Mouse (Mus musculus): ENCODE results near the gene Zdhhc14. TPM values are rescaled to one million over a fixed set of nuclear protein-coding genes. Genes with fewer than 3 reads are reported as not detected.
A peak's percentile ranks its signal among the peaks of the same experiment; 100 is the strongest.
"Not testable (repeated sequence)": the region's sequence is repeated elsewhere in the genome, so short reads cannot be mapped to it uniquely, and the experiment has no call there.

Zdhhc14 gene
- total RNA-seq, 2 experiments from 2014 or later: 6.4 to 8.3 TPM

GRCm38 (mm10) chr17:5607352-5607751 lies 115.0 kb downstream of the Zdhhc14 start:
- no peak for DNase-seq

DNA sequence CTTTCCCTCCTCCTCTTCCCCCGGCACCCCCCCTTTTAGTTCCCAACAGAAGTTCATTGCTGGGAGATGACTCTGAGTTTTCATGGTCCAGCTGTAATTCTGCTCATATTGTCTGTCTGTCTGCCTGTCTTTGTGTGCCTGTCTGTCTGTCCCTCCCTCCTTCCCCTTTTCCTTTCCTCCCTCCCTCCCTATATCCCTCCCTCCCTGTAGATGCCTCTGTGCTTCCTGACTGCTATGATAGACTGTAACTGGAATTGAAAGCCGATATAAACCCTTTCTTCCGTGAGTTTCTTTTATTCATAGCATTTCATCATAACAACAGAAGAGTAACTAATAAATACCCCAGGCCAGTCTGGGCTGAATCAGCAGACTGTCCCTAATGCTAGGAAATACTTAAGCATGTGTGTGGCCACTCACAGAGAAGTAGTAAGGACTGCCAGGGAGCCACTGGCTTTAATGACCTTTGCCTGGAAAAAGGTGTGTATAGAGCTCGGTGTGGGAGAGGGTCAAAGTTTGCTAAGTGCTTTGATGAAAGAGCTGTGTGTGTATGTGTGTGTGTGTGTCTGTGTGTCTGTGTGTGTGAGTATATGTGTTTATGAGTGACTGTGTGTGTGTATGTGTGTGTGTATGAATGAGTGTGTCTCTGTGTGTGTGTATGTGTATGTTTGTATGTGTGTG lies 117.7 kb downstream of the Zdhhc14 start:
- DNase-seq: no peak

- no peak for DNase-seq
Observed at GRCm38 (mm10) chr17:5612236-5612635, 119.9 kb downstream of the Zdhhc14 start.

GRCm38 (mm10) chr17:5614771-5615318 lies 122.5 kb downstream of the Zdhhc14 start:
- DNase-seq: peak; percentile 25

DNA sequence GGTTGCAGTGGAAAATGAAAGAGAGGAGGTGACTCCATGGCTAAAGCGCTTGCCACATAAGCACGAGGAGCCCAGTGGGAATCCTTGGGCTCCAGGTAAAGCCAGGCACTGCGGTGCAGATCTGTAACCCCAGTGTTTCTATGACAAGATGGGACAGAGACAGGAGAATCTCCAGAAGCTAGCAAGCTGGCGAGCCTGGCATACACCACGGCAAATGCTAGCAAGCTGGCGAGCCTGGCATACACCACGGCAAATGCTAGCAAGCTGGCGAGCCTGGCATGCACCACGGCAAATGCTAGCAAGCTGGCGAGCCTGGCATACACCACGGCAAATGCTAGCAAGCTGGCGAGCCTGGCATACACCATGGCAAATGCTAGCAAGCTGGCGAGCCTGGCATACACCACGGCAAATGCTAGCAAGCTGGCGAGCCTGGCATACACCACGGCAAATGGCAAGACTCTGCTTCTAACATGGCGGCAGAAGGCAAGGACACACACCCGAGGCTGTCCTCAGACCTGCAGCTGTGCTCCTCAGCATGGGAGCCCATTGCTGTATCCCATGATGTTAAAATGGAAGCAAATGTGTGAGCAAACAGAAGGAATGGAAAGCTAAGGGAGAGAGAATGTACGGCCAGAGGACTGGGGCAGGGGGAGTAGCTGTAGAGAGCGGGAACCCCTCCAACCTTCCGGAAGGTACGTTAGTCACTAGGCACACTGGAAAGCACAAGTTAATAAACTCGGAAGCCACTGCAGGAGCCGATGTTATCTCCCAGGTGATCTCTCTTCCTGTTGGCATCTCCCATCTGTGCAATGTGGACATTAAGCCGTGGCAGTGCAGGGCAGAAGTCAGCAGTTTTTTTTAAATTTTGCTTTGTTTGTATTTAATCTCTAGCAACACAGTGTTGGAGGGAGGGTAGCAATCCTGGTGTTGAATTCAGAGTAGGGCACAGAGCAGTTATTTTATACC lies 129.6 kb downstream of the Zdhhc14 start:
- DNase-seq: no peak

- no peak for DNase-seq
Observed at GRCm38 (mm10) chr17:5622764-5623163, 130.4 kb downstream of the Zdhhc14 start.

GRCm38 (mm10) chr17:5623181-5623580 lies 130.8 kb downstream of the Zdhhc14 start:
- peak; percentile 41 for DNase-seq

DNA sequence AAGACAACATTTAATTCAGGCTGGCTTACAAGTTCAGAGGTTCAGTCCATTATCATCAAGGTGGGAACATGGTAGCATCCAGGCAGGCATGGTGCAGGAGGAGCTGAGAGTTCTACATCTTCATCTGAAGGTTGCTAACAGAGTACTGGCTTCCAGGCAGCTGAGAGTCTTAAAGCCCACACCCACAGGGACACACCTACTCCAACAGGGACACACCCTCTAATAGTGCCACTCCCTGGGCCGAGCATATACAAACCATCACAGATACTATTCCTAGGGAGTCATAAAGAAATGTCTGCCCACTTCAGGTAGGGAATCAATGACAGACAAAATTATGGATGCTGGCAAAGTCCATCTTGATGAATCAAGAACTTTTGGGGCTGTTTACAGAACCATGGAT lies 132.5 kb downstream of the Zdhhc14 start:
- not testable (repeated sequence) for DNase-seq

- DNase-seq: no peak
Observed at GRCm38 (mm10) chr17:5626402-5626801, 134.0 kb downstream of the Zdhhc14 start.

- DNase-seq: no peak
Observed at GRCm38 (mm10) chr17:5627664-5628063, 135.3 kb downstream of the Zdhhc14 start.

GRCm38 (mm10) chr17:5629651-5630050 lies 137.3 kb downstream of the Zdhhc14 start:
- DNase-seq: no peak

DNA sequence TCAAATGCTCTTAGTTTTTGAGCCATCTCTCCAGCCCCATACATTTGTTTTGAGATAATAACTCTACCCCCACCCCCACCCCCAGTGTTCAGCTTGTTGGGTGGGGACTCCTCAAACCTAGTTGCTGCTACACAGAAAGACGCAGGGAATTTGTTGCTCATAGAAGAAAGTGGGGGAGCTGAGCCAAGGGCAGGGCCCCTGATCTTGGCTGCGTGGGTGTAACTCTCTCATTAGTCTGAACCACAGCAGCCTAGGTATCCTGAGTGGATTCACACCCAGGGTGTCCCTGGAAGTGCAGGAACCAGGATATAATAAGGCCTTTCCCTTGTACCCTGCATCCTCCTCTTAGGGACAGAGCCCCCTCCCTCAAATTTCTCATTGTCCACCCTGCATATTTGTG lies 142.9 kb downstream of the Zdhhc14 start:
- no peak for DNase-seq

DNA sequence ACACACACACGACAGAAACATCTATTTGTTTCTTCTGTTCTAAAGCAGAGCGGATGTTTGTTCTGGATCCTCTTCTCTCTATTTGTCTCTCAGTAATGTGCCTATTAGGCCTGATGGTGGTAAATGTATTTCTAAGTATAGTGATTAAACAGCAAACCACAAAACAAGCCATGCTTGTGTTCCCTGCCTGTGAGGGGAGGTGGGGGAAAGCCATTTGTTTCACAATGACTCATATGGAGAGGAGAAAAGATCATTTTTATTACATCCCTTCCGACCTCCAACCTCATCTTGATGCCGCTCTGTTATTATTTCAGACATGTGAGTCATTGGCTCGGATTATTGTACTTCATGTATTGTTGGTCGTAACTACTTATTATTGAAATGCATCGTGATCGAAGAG lies 149.1 kb downstream of the Zdhhc14 start:
- no peak for DNase-seq

DNA sequence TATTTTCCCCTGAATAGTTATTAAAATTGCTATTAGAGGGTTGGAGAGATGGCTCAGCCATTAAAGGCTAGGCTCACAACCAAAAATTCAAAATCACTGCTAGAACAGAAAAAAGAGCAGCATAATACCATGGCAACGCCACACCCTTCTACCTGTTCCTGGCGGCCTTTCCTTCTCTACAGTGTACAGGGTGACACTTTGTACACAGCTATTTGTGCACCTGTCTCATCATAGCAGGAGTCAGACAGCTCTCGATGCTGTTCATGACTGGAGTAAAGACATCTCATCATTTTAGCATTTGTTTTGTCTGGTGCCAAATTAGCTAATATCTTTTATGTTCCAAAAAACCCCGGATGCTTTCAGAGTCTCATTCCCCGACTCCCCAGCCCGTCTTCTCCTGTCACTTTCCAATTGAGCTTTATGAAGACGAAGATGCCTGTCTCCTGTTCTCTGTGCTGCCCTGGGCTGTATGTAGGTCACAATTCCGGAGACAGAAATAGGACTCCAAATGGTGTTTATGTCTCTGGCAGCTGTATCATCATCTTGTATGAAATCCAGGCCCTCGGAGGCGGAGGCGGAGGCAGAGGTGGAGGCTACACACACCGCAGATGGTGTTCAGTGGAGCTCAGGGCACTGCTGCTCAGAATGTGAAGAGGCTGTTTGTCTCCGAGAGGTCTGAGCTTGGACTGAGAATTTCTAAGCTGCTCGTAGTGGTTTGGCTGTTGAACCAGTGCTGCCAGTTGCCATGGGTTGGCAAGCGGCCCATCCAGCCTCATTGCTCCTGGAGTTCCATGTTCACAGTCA lies 150.8 kb downstream of the Zdhhc14 start:
- peak; percentile 18 for DNase-seq

DNA sequence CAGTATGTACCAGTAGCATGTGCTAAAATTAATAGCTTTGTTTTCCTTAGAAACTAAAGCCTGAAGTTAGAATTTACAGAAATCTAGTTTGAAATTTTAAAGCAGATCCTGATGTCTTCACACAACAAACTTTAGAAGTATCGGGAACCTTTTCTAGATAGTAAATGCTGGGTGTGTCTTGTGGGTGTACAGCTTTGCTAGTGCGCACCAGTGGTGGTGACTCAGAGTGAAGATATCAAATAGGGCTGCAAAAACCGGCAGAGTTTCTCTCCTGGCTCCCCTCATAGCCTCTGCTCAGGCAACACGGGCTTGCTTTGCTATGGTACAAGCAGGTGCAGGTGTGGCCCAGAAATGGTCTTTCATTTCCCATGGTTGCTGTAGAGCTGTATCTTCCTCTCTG lies 157.8 kb downstream of the Zdhhc14 start:
- DNase-seq: no peak

DNA sequence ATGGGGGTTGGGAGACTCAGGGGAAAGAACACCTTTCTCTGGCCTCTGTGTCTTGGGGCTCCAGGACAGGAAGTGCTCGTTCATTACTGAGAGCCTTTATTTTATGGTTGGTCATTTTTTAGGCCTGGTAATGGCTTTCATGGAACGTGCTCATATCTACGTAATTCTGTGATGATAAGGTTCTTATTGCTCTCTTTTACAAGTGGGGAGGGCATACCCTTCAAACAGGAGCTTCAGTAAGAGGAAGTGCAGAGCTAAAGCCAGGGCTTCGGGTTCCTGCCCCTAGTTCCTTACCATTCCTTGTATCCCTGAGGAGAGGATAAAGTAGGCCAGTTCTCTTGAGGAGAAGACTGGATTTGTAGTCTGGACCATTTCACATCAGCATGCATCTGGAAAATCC lies 158.3 kb downstream of the Zdhhc14 start:
- no peak for DNase-seq

GRCm38 (mm10) chr17:5651551-5651950 lies 159.2 kb downstream of the Zdhhc14 start:
- no peak for DNase-seq

DNA sequence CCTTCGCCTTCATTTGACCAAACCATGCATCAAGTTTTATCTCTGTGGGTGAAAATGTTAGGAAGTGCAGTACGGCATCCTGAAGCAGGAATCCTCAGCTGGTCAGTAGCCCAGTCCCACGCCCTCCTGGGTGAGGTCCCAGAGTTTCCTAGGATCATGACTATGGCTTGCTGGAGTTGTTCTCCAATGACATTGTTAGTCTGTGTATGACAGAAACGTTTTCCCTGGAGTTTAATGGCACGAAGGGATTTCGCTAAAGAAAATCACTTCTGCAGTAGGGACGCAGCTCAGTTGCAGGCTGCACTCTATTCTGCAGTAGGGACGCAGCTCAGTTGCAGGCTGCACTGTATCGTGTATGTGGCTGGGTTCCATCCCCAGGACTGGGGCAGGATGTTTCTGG lies 161.6 kb downstream of the Zdhhc14 start:
- no peak for DNase-seq

DNA sequence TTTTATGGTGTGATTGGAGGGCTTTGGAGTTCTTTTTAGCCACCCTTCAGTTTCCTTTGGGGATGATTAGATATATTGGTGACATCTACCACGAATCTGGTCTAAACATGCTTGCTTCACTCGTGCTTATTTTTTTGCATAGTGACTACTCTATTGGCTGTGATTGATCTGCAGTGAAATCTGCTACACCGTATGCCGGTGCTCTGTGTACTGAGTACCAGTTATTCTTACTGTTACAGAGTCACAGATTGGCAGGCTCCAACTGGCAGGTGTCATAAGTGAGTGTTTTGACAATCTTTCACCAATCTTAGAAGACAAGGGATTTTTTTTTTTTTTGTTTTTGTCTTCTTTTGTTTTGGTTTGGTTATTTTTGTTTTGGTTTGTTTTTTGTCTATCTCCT lies 163.2 kb downstream of the Zdhhc14 start:
- DNase-seq: no peak

- no peak for DNase-seq
Observed at GRCm38 (mm10) chr17:5660317-5661080, 168.1 kb downstream of the Zdhhc14 start.

- peak; percentile 9 for DNase-seq
Observed at GRCm38 (mm10) chr17:5666652-5667051, 174.3 kb downstream of the Zdhhc14 start.

Measured in adrenal gland, postnatal 10 days (tissue).